Mouse (Mus musculus): ENCODE data around the gene Fbxo6. TPM values are rescaled to one million over a fixed set of nuclear protein-coding genes. Genes with fewer than 3 reads are reported as not detected.

Fbxo6 gene
- polyA plus RNA-seq, 1 experiment: 57.9 TPM

- H3K27me3 ChIP-seq (ENCODE audit: control insufficient read depth, insufficient read depth, low read length): peaks cover under 1% of the 10 kb centered on the region; the same call in 1 of the 2 replicates
- WGBS: 62% methylated on average over 8 of the region's 8 CpGs
- H3K4me1 ChIP-seq (ENCODE audit: control insufficient read depth, insufficient read depth, insufficient read length, low read length): no peaks in the 10 kb centered on the region
- H3K27ac ChIP-seq (ENCODE audit: insufficient read depth, low read depth, low read length): no peak overlapping the region
- no peak overlapping the region for H3K4me3 ChIP-seq (ENCODE audit: low read depth, low read length)
- TF ChIP-seq POLR2A (IDR thresholded peaks at IDR 0.05; ENCODE audit: low read depth, low read length) (no peak), CTCF (IDR thresholded peaks at IDR 0.05; ENCODE audit: extremely low read depth, insufficient read length, insufficient replicate concordance, low read depth, low read length) (no peak)
- H3K36me3 ChIP-seq (ENCODE audit: control insufficient read depth, insufficient read depth, low read length): no peaks in the 10 kb centered on the region
Measured at GRCm38 (mm10) chr4:148137503-148137902, 14.4 kb downstream of the Fbxo6 start.

GRCm38 (mm10) chr4:148134988-148135387, 17.0 kb downstream of the Fbxo6 start:
- WGBS: 50% methylated on average over 8 of the region's 8 CpGs
- Histone ChIP-seq H3K27me3 (ENCODE audit: control insufficient read depth, insufficient read depth, low read length) (peaks cover 23% of the 10 kb centered on the region), H3K4me3 (ENCODE audit: low read depth, low read length) (no peak overlapping the region), H3K4me1 (ENCODE audit: control insufficient read depth, insufficient read depth, insufficient read length, low read length) (no peaks in the 10 kb centered on the region; the same call in 1 of the 2 replicates), H3K36me3 (ENCODE audit: control insufficient read depth, insufficient read depth, low read length) (no peaks in the 10 kb centered on the region), H3K27ac (ENCODE audit: insufficient read depth, low read depth, low read length) (no peak overlapping the region)
- TF ChIP-seq CTCF (IDR thresholded peaks at IDR 0.05; ENCODE audit: extremely low read depth, insufficient read length, insufficient replicate concordance, low read depth, low read length) (no peak), POLR2A (IDR thresholded peaks at IDR 0.05; ENCODE audit: low read depth, low read length) (no peak)

GRCm38 (mm10) chr4:148131497-148132081, 20.4 kb downstream of the Fbxo6 start:
- peaks cover 29% of the 10 kb centered on the region for H3K27me3 ChIP-seq (ENCODE audit: control insufficient read depth, insufficient read depth, low read length)

GRCm38 (mm10) chr4:148130561-148131413, 21.2 kb downstream of the Fbxo6 start, which contains the start of gene Draxin:
Draxin (minus strand) TSS chr4:148130698.
- Histone ChIP-seq H3K36me3 (ENCODE audit: control insufficient read depth, insufficient read depth, low read length) (no peaks in the 10 kb centered on the region), H3K4me3 (ENCODE audit: low read depth, low read length) (peak within 1 kb of the TSS; percentile 41), H3K27me3 (ENCODE audit: control insufficient read depth, insufficient read depth, low read length) (peaks cover 29% of the 10 kb centered on the region), H3K4me1 (ENCODE audit: control insufficient read depth, insufficient read depth, insufficient read length, low read length) (no peaks in the 10 kb centered on the region; the same call in 1 of the 2 replicates), H3K27ac (ENCODE audit: insufficient read depth, low read depth, low read length) (no peak within 1 kb of the TSS)
- under 1% methylated on average over 71 of the region's 87 CpGs for WGBS
- TF ChIP-seq POLR2A (IDR thresholded peaks at IDR 0.05; ENCODE audit: low read depth, low read length) (no peak), CTCF (IDR thresholded peaks at IDR 0.05; ENCODE audit: extremely low read depth, insufficient read length, insufficient replicate concordance, low read depth, low read length) (no peak)

More at GRCm38 (mm10) chr4:148131497-148132081, 20.4 kb downstream of the Fbxo6 start:
- Histone ChIP-seq H3K4me1 (ENCODE audit: control insufficient read depth, insufficient read depth, insufficient read length, low read length) (no peaks in the 10 kb centered on the region; the same call in 1 of the 2 replicates), H3K4me3 (ENCODE audit: low read depth, low read length) (0 out of 2 replicates have a peak overlapping the region, but pooled peaks have one; percentile 9), H3K36me3 (ENCODE audit: control insufficient read depth, insufficient read depth, low read length) (no peaks in the 10 kb centered on the region), H3K27ac (ENCODE audit: insufficient read depth, low read depth, low read length) (no peak overlapping the region)
- TF ChIP-seq POLR2A (IDR thresholded peaks at IDR 0.05; ENCODE audit: low read depth, low read length): no peak
- TF ChIP-seq CTCF (IDR thresholded peaks at IDR 0.05; ENCODE audit: extremely low read depth, insufficient read length, insufficient replicate concordance, low read depth, low read length): no peak
- 3% methylated on average over 21 of the region's 21 CpGs for WGBS

GRCm38 (mm10) chr4:148130133-148130532, 21.8 kb downstream of the Fbxo6 start, which contains the start of gene Mad2l2:
Mad2l2 (plus strand) TSS chr4:148130384.
- no peaks in the 10 kb centered on the region; the same call in 1 of the 2 replicates for H3K4me1 ChIP-seq (ENCODE audit: control insufficient read depth, insufficient read depth, insufficient read length, low read length)
- H3K4me3 ChIP-seq (ENCODE audit: low read depth, low read length): peak within 1 kb of the TSS; percentile 41
- WGBS: 3% methylated on average over 18 of the region's 18 CpGs
- TF ChIP-seq CTCF (IDR thresholded peaks at IDR 0.05; ENCODE audit: extremely low read depth, insufficient read length, insufficient replicate concordance, low read depth, low read length) (no peak), POLR2A (IDR thresholded peaks at IDR 0.05; ENCODE audit: low read depth, low read length) (no peak)
- H3K27ac ChIP-seq (ENCODE audit: insufficient read depth, low read depth, low read length): no peak within 1 kb of the TSS
- H3K27me3 ChIP-seq (ENCODE audit: control insufficient read depth, insufficient read depth, low read length): peaks cover 33% of the 10 kb centered on the region
- no peaks in the 10 kb centered on the region for H3K36me3 ChIP-seq (ENCODE audit: control insufficient read depth, insufficient read depth, low read length)

GRCm38 (mm10) chr4:148128672-148129071, 23.3 kb downstream of the Fbxo6 start:
- H3K4me3 ChIP-seq (ENCODE audit: low read depth, low read length): no peak overlapping the region
- no peak overlapping the region for H3K27ac ChIP-seq (ENCODE audit: insufficient read depth, low read depth, low read length)
- WGBS: 58% methylated on average over 2 of the region's 2 CpGs
- no peak for TF ChIP-seq POLR2A (IDR thresholded peaks at IDR 0.05; ENCODE audit: low read depth, low read length)
- TF ChIP-seq CTCF (IDR thresholded peaks at IDR 0.05; ENCODE audit: extremely low read depth, insufficient read length, insufficient replicate concordance, low read depth, low read length): no peak
- H3K4me1 ChIP-seq (ENCODE audit: control insufficient read depth, insufficient read depth, insufficient read length, low read length): no peaks in the 10 kb centered on the region; the same call in 1 of the 2 replicates
- H3K27me3 ChIP-seq (ENCODE audit: control insufficient read depth, insufficient read depth, low read length): peaks cover 33% of the 10 kb centered on the region
- no peaks in the 10 kb centered on the region for H3K36me3 ChIP-seq (ENCODE audit: control insufficient read depth, insufficient read depth, low read length)

- no peak overlapping the region for H3K4me3 ChIP-seq (ENCODE audit: low read depth, low read length)
- WGBS: 46% methylated on average over 1 of the region's 1 CpGs
- no peaks in the 10 kb centered on the region; the same call in 1 of the 2 replicates for H3K4me1 ChIP-seq (ENCODE audit: control insufficient read depth, insufficient read depth, insufficient read length, low read length)
- no peaks in the 10 kb centered on the region for H3K36me3 ChIP-seq (ENCODE audit: control insufficient read depth, insufficient read depth, low read length)
- H3K27ac ChIP-seq (ENCODE audit: insufficient read depth, low read depth, low read length): no peak overlapping the region
- TF ChIP-seq POLR2A (IDR thresholded peaks at IDR 0.05; ENCODE audit: low read depth, low read length) (no peak), CTCF (IDR thresholded peaks at IDR 0.05; ENCODE audit: extremely low read depth, insufficient read length, insufficient replicate concordance, low read depth, low read length) (no peak)
- peaks cover 33% of the 10 kb centered on the region for H3K27me3 ChIP-seq (ENCODE audit: control insufficient read depth, insufficient read depth, low read length)
Measured at GRCm38 (mm10) chr4:148128241-148128640, 23.7 kb downstream of the Fbxo6 start.
